Mouse (Mus musculus): ENCODE measurements around the gene Nckap1. TPM values are rescaled to one million over a fixed set of nuclear protein-coding genes. Genes with fewer than 3 reads are reported as not detected.

Gene Nckap1
- polyA plus RNA-seq, 1 experiment from 2014 or later = 70.9 TPM

- Histone ChIP-seq H3K9ac (ENCODE audit: low read length) (no peak overlapping the region), H3K36me3 (ENCODE audit: control insufficient read depth, insufficient read depth, low read length) (no peaks in the 10 kb centered on the region), H3K27me3 (ENCODE audit: control insufficient read depth, insufficient read depth, low read length) (no peaks in the 10 kb centered on the region), H3K4me3 (ENCODE audit: low read depth, low read length) (no peak overlapping the region), H3K27ac (ENCODE audit: low read depth, low read length) (no peak overlapping the region), H3K4me1 (replicated peaks; ENCODE audit: control insufficient read depth, insufficient read depth, low read length) (no peaks in the 10 kb centered on the region), H3K9me3 (ENCODE audit: control insufficient read depth, low read length) (no peaks in the 10 kb centered on the region), H3K4me2 (ENCODE audit: low read depth, low read length, severe bottlenecking) (no peak overlapping the region)
- no peak for ATAC-seq (replicated peaks; ENCODE audit: low FRiP score)
- DNase-seq (ENCODE audit: low spot score) = no peak
- 93% methylated on average over 5 of the region's 5 CpGs for WGBS
Measured at GRCm38 (mm10) chr2:80484951-80485350, 96.2 kb downstream of the Nckap1 start.

- H3K9me3 ChIP-seq (ENCODE audit: control insufficient read depth, low read length) = no peaks in the 10 kb centered on the region
- no peaks in the 10 kb centered on the region for H3K4me1 ChIP-seq (replicated peaks; ENCODE audit: control insufficient read depth, insufficient read depth, low read length)
- 76% methylated on average over 1 of the region's 1 CpGs for WGBS
- no peaks in the 10 kb centered on the region for H3K36me3 ChIP-seq (ENCODE audit: control insufficient read depth, insufficient read depth, low read length)
- H3K4me3 ChIP-seq (ENCODE audit: low read depth, low read length) = no peak overlapping the region
- no peak overlapping the region for H3K27ac ChIP-seq (ENCODE audit: low read depth, low read length)
- DNase-seq (ENCODE audit: low spot score) = no peak
- H3K27me3 ChIP-seq (ENCODE audit: control insufficient read depth, insufficient read depth, low read length) = no peaks in the 10 kb centered on the region
- H3K4me2 ChIP-seq (ENCODE audit: low read depth, low read length, severe bottlenecking) = no peak overlapping the region
- no peak for ATAC-seq (replicated peaks; ENCODE audit: low FRiP score)
- H3K9ac ChIP-seq (ENCODE audit: low read length) = no peak overlapping the region
Measured at GRCm38 (mm10) chr2:80475831-80476230, 105.3 kb downstream of the Nckap1 start.

- WGBS = 73% methylated on average over 5 of the region's 5 CpGs
- H3K9ac ChIP-seq (ENCODE audit: low read length) = no peak overlapping the region
- ATAC-seq (replicated peaks; ENCODE audit: low FRiP score) = no peak
Measured at GRCm38 (mm10) chr2:80474247-80474796, 106.9 kb downstream of the Nckap1 start.

GRCm38 (mm10) chr2:80465991-80466821 is 115.0 kb downstream of the Nckap1 start:
- H3K9ac ChIP-seq (ENCODE audit: low read length) = no peak overlapping the region
- DNase-seq (ENCODE audit: low spot score) (no peak), ATAC-seq (replicated peaks; ENCODE audit: low FRiP score) (no peak)
- H3K4me1 ChIP-seq (replicated peaks; ENCODE audit: control insufficient read depth, insufficient read depth, low read length) = no peaks in the 10 kb centered on the region
- no peak overlapping the region for H3K4me3 ChIP-seq (ENCODE audit: low read depth, low read length)
- no peaks in the 10 kb centered on the region for H3K36me3 ChIP-seq (ENCODE audit: control insufficient read depth, insufficient read depth, low read length)
- H3K4me2 ChIP-seq (ENCODE audit: low read depth, low read length, severe bottlenecking) = no peak overlapping the region
- WGBS = 89% methylated on average over 16 of the region's 16 CpGs
- no peaks in the 10 kb centered on the region for H3K27me3 ChIP-seq (ENCODE audit: control insufficient read depth, insufficient read depth, low read length)
- H3K27ac ChIP-seq (ENCODE audit: low read depth, low read length) = no peak overlapping the region
- H3K9me3 ChIP-seq (ENCODE audit: control insufficient read depth, low read length) = no peaks in the 10 kb centered on the region

More at GRCm38 (mm10) chr2:80474247-80474796, 106.9 kb downstream of the Nckap1 start:
- Histone ChIP-seq H3K4me3 (ENCODE audit: low read depth, low read length) (no peak overlapping the region), H3K27me3 (ENCODE audit: control insufficient read depth, insufficient read depth, low read length) (no peaks in the 10 kb centered on the region), H3K9me3 (ENCODE audit: control insufficient read depth, low read length) (no peaks in the 10 kb centered on the region), H3K4me2 (ENCODE audit: low read depth, low read length, severe bottlenecking) (no peak overlapping the region), H3K36me3 (ENCODE audit: control insufficient read depth, insufficient read depth, low read length) (no peaks in the 10 kb centered on the region), H3K27ac (ENCODE audit: low read depth, low read length) (no peak overlapping the region), H3K4me1 (replicated peaks; ENCODE audit: control insufficient read depth, insufficient read depth, low read length) (no peaks in the 10 kb centered on the region)
- no peak for DNase-seq (ENCODE audit: low spot score)

- no peak overlapping the region for H3K27ac ChIP-seq (ENCODE audit: low read depth, low read length)
- H3K27me3 ChIP-seq (ENCODE audit: control insufficient read depth, insufficient read depth, low read length) = no peaks in the 10 kb centered on the region
- no peak overlapping the region for H3K4me2 ChIP-seq (ENCODE audit: low read depth, low read length, severe bottlenecking)
- H3K4me1 ChIP-seq (replicated peaks; ENCODE audit: control insufficient read depth, insufficient read depth, low read length) = no peaks in the 10 kb centered on the region
- WGBS = 79% methylated on average over 8 of the region's 8 CpGs
- H3K36me3 ChIP-seq (ENCODE audit: control insufficient read depth, insufficient read depth, low read length) = no peaks in the 10 kb centered on the region
- H3K9me3 ChIP-seq (ENCODE audit: control insufficient read depth, low read length) = no peaks in the 10 kb centered on the region
- ATAC-seq (replicated peaks; ENCODE audit: low FRiP score) = no peak
- DNase-seq (ENCODE audit: low spot score) = no peak
- H3K9ac ChIP-seq (ENCODE audit: low read length) = no peak overlapping the region
- H3K4me3 ChIP-seq (ENCODE audit: low read depth, low read length) = no peak overlapping the region
Measured at GRCm38 (mm10) chr2:80461827-80462226, 119.4 kb downstream of the Nckap1 start.

MicroRNAs within 50 kb of the gene (microRNA counts, 519-probe panel; counts per million panel counts)
- 31.2 counts per million for microRNA mmu-miR-684

Small RNAs within 50 kb of the gene (microRNA-seq; reads per million reads assigned to microRNA genes)
- gene Mir684-1 (ENCODE audit: insufficient number of aligned reads) = not detected

Other genes with a start within 250 kb of the Nckap1 start
- 17.0 and 19.5 TPM in 2 replicates for gene Frzb, start 133.8 kb downstream of the Nckap1 start, polyA plus RNA-seq (2014; fragmentation: Nextera tagmentation; extraction: Ambion mirVana)
- 17.7 and 19.6 TPM in 2 replicates for gene Dusp19, start 35.7 kb upstream of the Nckap1 start, polyA plus RNA-seq (2014; fragmentation: Nextera tagmentation; extraction: Ambion mirVana)
- 64.5 and 66.4 TPM in 2 replicates for gene Nup35, start 35.9 kb upstream of the Nckap1 start, polyA plus RNA-seq (2014; fragmentation: Nextera tagmentation; extraction: Ambion mirVana)

Measured in forebrain, embryonic 11.5 days (tissue).